Mouse (Mus musculus) bone marrow macrophage, adult 2 months (primary cell): ENCODE measurements around the gene Cfap43. TPM values are rescaled to one million over a fixed set of nuclear protein-coding genes. Genes with fewer than 3 reads are reported as not detected.
A peak's percentile ranks its signal among the peaks of the same experiment; 100 is the strongest.

Source experiments
- H3K27ac ChIP-seq: 2 replicates; pipeline ENCODE4 v1.5.1; 2012; ENCODE audit warnings: low read depth, low read length; ENCODE audit not compliant: insufficient read depth
- H3K4me1 ChIP-seq: 2 replicates; pipeline ENCODE4 v1.6.1; 2012; ENCODE audit warnings: low read length; ENCODE audit not compliant: control insufficient read depth, insufficient read depth
- H3K4me3 ChIP-seq: 2 replicates; pipeline ENCODE4 v1.5.1; 2012; ENCODE audit warnings: mild to moderate bottlenecking, low read length, moderate library complexity; ENCODE audit not compliant: insufficient read depth
- CTCF ChIP-seq: IDR thresholded peaks from 2 replicates; pipeline ENCODE4 v1.5.1; 2012; ENCODE audit warnings: low read depth, mild to moderate bottlenecking, low read length, moderate library complexity
- POLR2A ChIP-seq: IDR thresholded peaks from 2 replicates; pipeline ENCODE4 v1.6.1; 2012; ENCODE audit warnings: mild to moderate bottlenecking, low read depth, low read length, borderline replicate concordance
- polyA plus RNA-seq: library from polyadenylated mRNA; stranded (reverse); fragments of >200 nt; gene quantifications from 2 replicates; pipeline ENCODE4 v1.2.4, GENCODE M21; 2012; ENCODE audit not compliant: missing spikeins, insufficient read depth, insufficient read length

The Cfap43 gene
- polyA plus RNA-seq, 1 experiment, result not detected

DNA sequence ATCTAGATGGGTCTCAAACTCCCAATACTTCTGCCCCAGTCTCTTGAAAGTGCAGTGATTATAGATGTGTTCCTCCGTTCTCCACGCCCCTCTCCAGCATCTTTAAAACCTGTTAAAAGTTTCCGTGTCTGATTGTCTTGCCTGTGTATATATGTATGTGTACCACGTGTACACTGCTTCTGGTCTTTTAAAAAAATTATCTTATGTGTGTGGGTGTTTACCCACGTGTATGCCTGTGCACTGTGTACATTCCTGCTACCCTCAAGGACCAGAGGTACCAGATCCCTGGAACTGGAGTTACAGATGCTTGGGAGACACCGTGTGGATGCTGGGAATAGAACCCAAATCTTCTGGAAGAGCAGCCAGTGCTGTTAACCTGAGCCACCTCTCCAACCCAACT is 16.4 kb upstream of the Cfap43 start:
- TF ChIP-seq POLR2A, result no peak
- no peak for TF ChIP-seq CTCF
- Histone ChIP-seq H3K27ac (no peak overlapping the region), H3K4me3 (no peak overlapping the region), H3K4me1 (peaks cover 7% of the 10 kb centered on the region)

DNA sequence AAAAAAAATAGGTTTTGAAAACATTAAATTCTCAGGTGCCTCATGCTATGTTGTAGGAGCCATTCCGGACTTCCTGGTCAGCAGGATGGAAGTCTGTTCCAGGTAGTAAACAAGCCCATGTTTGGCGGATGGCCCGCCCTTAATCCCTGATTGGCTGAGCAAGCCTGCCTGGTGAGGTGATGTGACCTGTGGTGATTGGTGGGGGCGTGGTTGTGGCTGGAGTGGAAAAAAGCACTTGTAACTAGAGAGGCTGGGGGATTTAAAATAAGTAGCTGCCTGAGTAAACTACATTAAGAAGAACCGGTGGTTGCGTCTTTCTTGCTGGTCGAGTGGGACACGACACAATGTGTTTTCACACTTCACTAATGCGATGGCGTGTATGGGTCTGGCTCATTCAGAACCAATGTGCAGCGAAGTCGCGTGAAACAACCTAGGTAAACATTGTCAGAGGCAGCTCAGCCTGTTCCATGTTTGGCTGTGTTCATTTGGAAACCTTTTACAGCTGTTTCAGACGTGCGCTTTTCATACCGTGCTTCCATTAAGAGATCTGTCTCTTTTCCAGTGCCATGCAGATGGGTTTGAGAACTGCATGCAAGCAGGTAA is 15.7 kb upstream of the Cfap43 start:
- Histone ChIP-seq H3K4me3 (no peak overlapping the region), H3K4me1 (peaks cover 7% of the 10 kb centered on the region), H3K27ac (no peak overlapping the region)
- TF ChIP-seq CTCF (no peak), POLR2A (no peak)

GRCm38 (mm10) chr19:47934146-47934545 is 15.1 kb upstream of the Cfap43 start:
- H3K4me1 ChIP-seq, result peaks cover 7% of the 10 kb centered on the region
- TF ChIP-seq CTCF (no peak), POLR2A (no peak)
- H3K27ac ChIP-seq, result no peak overlapping the region
- no peak overlapping the region for H3K4me3 ChIP-seq

- H3K4me3 ChIP-seq, result no peak overlapping the region
- no peak for TF ChIP-seq CTCF
- no peak for TF ChIP-seq POLR2A
- H3K27ac ChIP-seq, result no peak overlapping the region
- peaks cover 7% of the 10 kb centered on the region for H3K4me1 ChIP-seq
Measured at GRCm38 (mm10) chr19:47931982-47932638, 13.0 kb upstream of the Cfap43 start.

GRCm38 (mm10) chr19:47929043-47929442 is 10.0 kb upstream of the Cfap43 start:
- Histone ChIP-seq H3K4me3 (no peak overlapping the region), H3K4me1 (no peaks in the 10 kb centered on the region), H3K27ac (no peak overlapping the region)
- TF ChIP-seq CTCF (no peak), POLR2A (no peak)

DNA sequence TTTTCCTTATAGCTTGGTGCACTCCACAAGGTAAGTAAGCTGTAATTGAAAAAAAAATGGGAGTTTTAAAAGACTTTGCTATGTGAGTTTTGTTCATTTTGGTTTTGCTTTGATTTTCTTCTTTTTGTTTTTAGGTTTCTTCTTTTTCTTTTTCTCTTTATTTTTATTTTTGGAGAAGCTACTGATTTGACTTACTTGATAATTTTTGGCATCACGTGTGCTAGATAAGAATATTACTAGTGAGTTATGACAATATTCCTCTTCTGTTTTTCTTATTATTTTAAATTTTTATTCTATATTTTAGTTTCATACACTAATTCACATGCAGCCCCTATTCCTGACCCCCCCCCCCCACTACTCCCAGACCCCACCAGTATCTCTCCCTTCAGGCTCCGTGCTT is 7.9 kb upstream of the Cfap43 start:
- TF ChIP-seq POLR2A (no peak), CTCF (no peak)
- H3K27ac ChIP-seq, result no peak overlapping the region
- H3K4me1 ChIP-seq, result peaks cover 6% of the 10 kb centered on the region
- no peak overlapping the region for H3K4me3 ChIP-seq

DNA sequence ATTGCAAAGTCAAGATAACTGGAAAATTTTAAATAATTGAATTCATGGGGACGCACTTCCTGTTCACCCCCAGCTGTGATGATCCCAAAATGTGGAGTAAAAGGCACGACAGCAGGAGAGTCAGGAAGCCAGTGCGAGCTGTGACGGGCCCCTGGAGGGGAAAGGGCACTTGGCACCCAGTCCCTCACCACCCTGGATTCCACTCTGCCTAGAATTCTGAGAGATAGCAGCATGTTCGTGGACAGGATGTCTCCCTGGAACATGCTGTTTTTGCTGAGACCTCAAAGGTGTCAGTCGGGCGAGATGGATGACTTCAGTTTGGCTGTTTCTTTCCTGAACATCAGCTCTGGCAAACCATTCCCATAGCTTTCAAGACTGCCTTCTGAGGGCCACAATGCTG is 6.7 kb upstream of the Cfap43 start:
- no peak for TF ChIP-seq POLR2A
- TF ChIP-seq CTCF, result no peak
- H3K4me3 ChIP-seq, result no peak overlapping the region
- H3K27ac ChIP-seq, result no peak overlapping the region

GRCm38 (mm10) chr19:47919966-47920375 is 884 bp upstream of the Cfap43 start:
- Histone ChIP-seq H3K27ac (peak overlapping the region; percentile 77), H3K4me1 (peaks cover 22% of the 10 kb centered on the region), H3K4me3 (peak overlapping the region; percentile 80)
- no peak for TF ChIP-seq CTCF
- TF ChIP-seq POLR2A, result no peak

More for the DNA sequence above, 6.7 kb upstream of the Cfap43 start:
- peaks cover 6% of the 10 kb centered on the region for H3K4me1 ChIP-seq

GRCm38 (mm10) chr19:47918455-47919101 is 509 bp downstream of the Cfap43 start:
- Histone ChIP-seq H3K4me1 (peaks cover 19% of the 10 kb centered on the region), H3K27ac (peak overlapping the region; percentile 44), H3K4me3 (peak overlapping the region; percentile 80)
- TF ChIP-seq CTCF (no peak), POLR2A (no peak)

- peak overlapping the region; percentile 80 for H3K4me3 ChIP-seq
- H3K27ac ChIP-seq, result peak overlapping the region; percentile 40
- TF ChIP-seq CTCF (no peak), POLR2A (no peak)
- H3K4me1 ChIP-seq, result peaks cover 15% of the 10 kb centered on the region
Measured at GRCm38 (mm10) chr19:47918016-47918415, 1.1 kb downstream of the Cfap43 start.

- TF ChIP-seq CTCF (no peak), POLR2A (no peak)
- no peak overlapping the region for H3K27ac ChIP-seq
- H3K4me3 ChIP-seq, result peak overlapping the region; percentile 80; the same call in 1 of the 2 replicates
- H3K4me1 ChIP-seq, result peaks cover 15% of the 10 kb centered on the region
Measured at GRCm38 (mm10) chr19:47917396-47917795, 1.7 kb downstream of the Cfap43 start.
